Mouse (Mus musculus): ENCODE measurements around the gene F8.

GRCm38 (mm10) chrX:75137729-75138128 lies 244.7 kb downstream of the F8 start:
- TF ChIP-seq CTCF (IDR thresholded peaks at IDR 0.05; ENCODE audit: borderline replicate concordance, control insufficient read depth, extremely low read depth, insufficient read depth, low read length, poor library complexity) (no peak), POLR2A (IDR thresholded peaks at IDR 0.05; ENCODE audit: control insufficient read depth, extremely low read depth, insufficient read depth, low read length, poor library complexity) (no peak)

All from thymus, adult 2 months (tissue).